Mouse (Mus musculus) liver, adult 2 months (tissue): ENCODE results near the gene Gm10972.

Source experiments
- CTCF ChIP-seq: fragments of 200-500 bp; IDR thresholded peaks from 2 replicates; pipeline ENCODE4 v1.5.1; 2011; ENCODE audit warnings: low read depth, low read length, control low read depth
- POLR2A ChIP-seq: fragments of 200-500 bp; IDR thresholded peaks from 2 replicates; pipeline ENCODE4 v1.6.1; 2011; ENCODE audit warnings: low read length, control low read depth; ENCODE audit not compliant: insufficient read depth; ENCODE audit errors: extremely low read depth

GRCm38 (mm10) chr3:94629876-94630275, 13.0 kb upstream of the Gm10972 start:
- TF ChIP-seq CTCF: no peak
- TF ChIP-seq POLR2A: no peak
